Mouse (Mus musculus) forebrain, embryonic 12.5 days (tissue): ENCODE measurements around the gene St5. TPM values are rescaled to one million over a fixed set of nuclear protein-coding genes. Genes with fewer than 3 reads are reported as not detected.

Experiments
- ATAC-seq: fragments of 200-750 bp; cut with Nextera tagmentation; 2 replicates; pipeline ENCODE4 v1.8.0; 2017; ENCODE audit warnings: moderate TSS enrichment; ENCODE audit not compliant: low FRiP score
- H3K27ac ChIP-seq: fragments of 300-500 bp; sonication (generic); 2 replicates; pipeline ENCODE4 v1.5.1; 2016; ENCODE audit warnings: mild to moderate bottlenecking
- H3K27me3 ChIP-seq: fragments of 300-500 bp; sonication (generic); 2 replicates; pipeline ENCODE4 v1.6.1; 2016; ENCODE audit warnings: mild to moderate bottlenecking
- H3K36me3 ChIP-seq: fragments of 300-500 bp; sonication (generic); replicated peaks from 2 replicates; pipeline ENCODE4 v1.6.1; 2016; ENCODE audit warnings: mild to moderate bottlenecking
- H3K4me1 ChIP-seq: fragments of 300-500 bp; sonication (generic); 2 replicates; pipeline ENCODE4 v1.6.1; 2016
- H3K4me2 ChIP-seq: fragments of 300-500 bp; sonication (generic); 2 replicates; pipeline ENCODE4 v1.6.1; 2016; ENCODE audit warnings: mild to moderate bottlenecking, moderate library complexity
- H3K4me3 ChIP-seq: fragments of 300-500 bp; sonication (generic); replicated peaks from 2 replicates; pipeline ENCODE4 v1.5.1; 2016; ENCODE audit warnings: mild to moderate bottlenecking
- H3K9ac ChIP-seq: fragments of 300-500 bp; sonication (generic); 2 replicates; pipeline ENCODE4 v1.6.1; 2016; ENCODE audit warnings: mild to moderate bottlenecking
- H3K9me3 ChIP-seq: fragments of 300-500 bp; sonication (generic); 2 replicates; pipeline ENCODE4 v1.6.1; 2016
- WGBS: fragments of 180-500 bp; shearing (Covaris S2); methylation state at CpG from one replicate; pipeline ENCODE4 v1.1.7; 2016; 5-methylcytosine and 5-hydroxymethylcytosine counted together
- polyA plus RNA-seq: library from polyadenylated mRNA; unstranded; fragments of >200 nt; fragmentation: Nextera tagmentation; extraction: Ambion mirVana; gene quantifications from 2 replicates; pipeline ENCODE4 v1.2.1, GENCODE M21; 2016

St5 gene
- polyA plus RNA-seq, 1 experiment from 2014 or later, result 26.0 TPM

DNA sequence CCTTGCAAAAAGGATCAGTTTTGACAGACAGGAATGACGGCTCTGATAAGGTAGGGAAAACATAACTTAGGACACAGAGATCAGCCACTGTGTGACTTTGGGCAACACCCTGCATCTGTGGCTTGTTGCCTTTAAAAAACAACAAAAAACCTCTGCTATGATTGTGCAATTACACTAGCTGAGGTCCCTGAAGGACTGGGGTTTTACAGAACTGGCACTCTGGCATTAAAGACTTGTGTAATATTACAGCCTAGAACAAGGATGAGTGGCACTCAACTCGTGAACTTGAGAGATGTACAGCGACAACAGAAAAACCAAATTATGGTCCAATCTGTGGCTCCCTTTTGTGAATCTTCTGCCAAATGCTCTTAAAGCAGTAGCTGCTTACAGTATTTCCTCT is 178.6 kb downstream of the St5 start:
- ATAC-seq, result no peak
- H3K27ac ChIP-seq, result peak overlapping the region; percentile 25; the same call in 1 of the 2 replicates
- WGBS, result 84% methylated on average over 3 of the region's 3 CpGs
- peaks cover 61% of the 10 kb centered on the region for H3K36me3 ChIP-seq
- no peaks in the 10 kb centered on the region for H3K9me3 ChIP-seq
- H3K4me1 ChIP-seq, result peaks cover 18% of the 10 kb centered on the region
- no peak overlapping the region for H3K9ac ChIP-seq
- no peaks in the 10 kb centered on the region for H3K27me3 ChIP-seq
- no peak overlapping the region for H3K4me3 ChIP-seq
- H3K4me2 ChIP-seq, result no peak overlapping the region

- Histone ChIP-seq H3K4me2 (no peak overlapping the region), H3K9ac (no peak overlapping the region), H3K27me3 (no peaks in the 10 kb centered on the region), H3K27ac (0 out of 2 replicates have a peak overlapping the region, but pooled peaks have one; percentile 26), H3K4me1 (peaks cover 19% of the 10 kb centered on the region), H3K4me3 (no peak overlapping the region), H3K9me3 (no peaks in the 10 kb centered on the region), H3K36me3 (peaks cover 61% of the 10 kb centered on the region)
- no peak for ATAC-seq
Observed at GRCm38 (mm10) chr7:109524442-109524744, 179.0 kb downstream of the St5 start.

- no peak overlapping the region; the same call in 1 of the 2 replicates for H3K27ac ChIP-seq
- no peak overlapping the region for H3K9ac ChIP-seq
- H3K36me3 ChIP-seq, result peaks cover 61% of the 10 kb centered on the region
- 64% methylated on average over 6 of the region's 6 CpGs for WGBS
- no peak for ATAC-seq
- no peak overlapping the region for H3K4me3 ChIP-seq
- H3K9me3 ChIP-seq, result no peaks in the 10 kb centered on the region
- no peak overlapping the region for H3K4me2 ChIP-seq
- H3K4me1 ChIP-seq, result peaks cover 19% of the 10 kb centered on the region
- no peaks in the 10 kb centered on the region for H3K27me3 ChIP-seq
Observed at GRCm38 (mm10) chr7:109523741-109524441, 179.5 kb downstream of the St5 start.

- Histone ChIP-seq H3K27ac (no peak overlapping the region; the same call in 1 of the 2 replicates), H3K27me3 (no peaks in the 10 kb centered on the region), H3K4me2 (no peak overlapping the region), H3K4me1 (peaks cover 21% of the 10 kb centered on the region), H3K9me3 (no peaks in the 10 kb centered on the region), H3K36me3 (peaks cover 61% of the 10 kb centered on the region), H3K9ac (no peak overlapping the region), H3K4me3 (no peak overlapping the region)
- no peak for ATAC-seq
- 82% methylated on average over 2 of the region's 2 CpGs for WGBS
Observed at GRCm38 (mm10) chr7:109523304-109523703, 180.1 kb downstream of the St5 start.

DNA sequence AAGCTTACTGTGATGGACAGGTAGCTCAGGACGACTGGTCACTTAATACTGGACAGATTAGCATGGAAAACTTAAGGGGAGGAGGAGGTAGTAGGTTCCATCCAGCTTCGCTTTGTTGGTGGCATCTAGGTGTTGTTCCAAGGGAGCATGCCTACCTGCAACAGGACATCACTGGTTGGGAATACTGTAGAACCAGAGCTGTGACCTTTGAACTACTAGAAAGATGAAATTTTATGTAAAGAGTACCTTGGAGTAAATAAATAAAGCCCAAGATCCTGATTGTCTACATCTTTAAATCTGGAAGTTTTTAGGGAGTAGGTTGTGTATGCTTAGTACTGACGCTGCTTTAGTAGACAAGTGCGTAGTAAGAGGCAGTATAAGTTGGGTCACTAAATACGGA is 181.3 kb downstream of the St5 start:
- Histone ChIP-seq H3K4me3 (no peak overlapping the region), H3K27ac (no peak overlapping the region), H3K27me3 (no peaks in the 10 kb centered on the region), H3K9me3 (no peaks in the 10 kb centered on the region), H3K9ac (no peak overlapping the region), H3K4me2 (no peak overlapping the region), H3K4me1 (peaks cover 28% of the 10 kb centered on the region), H3K36me3 (peaks cover 61% of the 10 kb centered on the region)
- 84% methylated on average over 5 of the region's 5 CpGs for WGBS
- ATAC-seq, result no peak

- ATAC-seq, result no peak
- Histone ChIP-seq H3K27ac (peak overlapping the region; percentile 87), H3K4me1 (peaks cover 28% of the 10 kb centered on the region), H3K4me3 (peak overlapping the region; percentile 96), H3K27me3 (no peaks in the 10 kb centered on the region), H3K4me2 (peak overlapping the region; percentile 92), H3K9me3 (no peaks in the 10 kb centered on the region), H3K36me3 (peaks cover 45% of the 10 kb centered on the region), H3K9ac (peak overlapping the region; percentile 97)
- 5% methylated on average over 10 of the region's 10 CpGs for WGBS
Observed at GRCm38 (mm10) chr7:109519936-109520335, 183.5 kb downstream of the St5 start.

DNA sequence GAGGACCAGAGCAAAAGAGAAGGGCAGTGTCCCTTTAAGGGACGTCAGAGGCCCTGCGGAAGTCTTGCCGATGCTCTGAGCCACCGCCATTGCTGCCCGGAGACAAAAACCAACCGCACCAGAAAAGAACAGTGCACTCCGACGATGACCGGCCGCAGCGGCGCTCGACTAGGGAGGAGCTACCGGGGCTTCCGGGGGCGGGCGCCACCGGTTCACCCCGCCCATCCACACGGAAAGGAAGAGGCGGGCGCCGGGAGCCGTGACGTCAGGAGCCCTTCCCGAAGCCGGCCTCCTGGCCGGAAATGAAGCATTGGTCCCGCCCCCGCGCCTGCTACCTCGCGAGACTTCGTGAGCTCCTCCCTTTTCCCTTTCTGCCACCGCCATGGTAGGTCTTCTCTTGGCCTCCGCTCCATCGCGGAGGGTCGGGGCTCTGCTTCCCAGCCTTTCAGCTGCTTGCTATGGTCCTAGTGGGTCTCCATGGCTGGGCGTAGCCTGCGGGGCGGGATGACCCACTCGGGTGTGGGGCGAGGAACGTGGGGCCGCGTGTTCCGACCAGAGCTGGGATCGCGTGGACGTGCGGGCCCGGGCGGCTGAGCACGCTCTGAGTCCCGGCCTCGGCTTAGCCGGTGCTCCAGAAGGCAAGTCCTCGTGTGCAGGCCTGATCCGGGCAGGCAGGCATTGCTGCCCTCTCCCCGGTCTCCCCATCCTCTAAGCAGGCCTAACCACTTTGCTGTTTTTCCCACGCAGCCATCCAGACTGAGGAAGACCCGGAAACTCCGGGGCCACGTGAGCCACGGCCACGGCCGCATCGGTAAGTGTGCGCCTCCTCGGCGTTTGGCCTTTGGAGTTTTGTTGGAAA is 184.3 kb downstream of the St5 start, which contains the start of gene Rpl27a:
Rpl27a (plus strand) TSS at position 310 of the 859 bp plus-strand sequence.
- ATAC-seq, result peak; percentile 95
- Histone ChIP-seq H3K9ac (peak within 1 kb of the TSS; percentile 97), H3K36me3 (peaks cover 36% of the 10 kb centered on the region), H3K4me2 (peak within 1 kb of the TSS; percentile 92), H3K27me3 (no peaks in the 10 kb centered on the region), H3K4me3 (peak within 1 kb of the TSS; percentile 96), H3K9me3 (no peaks in the 10 kb centered on the region), H3K4me1 (peaks cover 28% of the 10 kb centered on the region), H3K27ac (peak within 1 kb of the TSS; percentile 97)
- WGBS, result under 1% methylated on average over 72 of the region's 72 CpGs

DNA sequence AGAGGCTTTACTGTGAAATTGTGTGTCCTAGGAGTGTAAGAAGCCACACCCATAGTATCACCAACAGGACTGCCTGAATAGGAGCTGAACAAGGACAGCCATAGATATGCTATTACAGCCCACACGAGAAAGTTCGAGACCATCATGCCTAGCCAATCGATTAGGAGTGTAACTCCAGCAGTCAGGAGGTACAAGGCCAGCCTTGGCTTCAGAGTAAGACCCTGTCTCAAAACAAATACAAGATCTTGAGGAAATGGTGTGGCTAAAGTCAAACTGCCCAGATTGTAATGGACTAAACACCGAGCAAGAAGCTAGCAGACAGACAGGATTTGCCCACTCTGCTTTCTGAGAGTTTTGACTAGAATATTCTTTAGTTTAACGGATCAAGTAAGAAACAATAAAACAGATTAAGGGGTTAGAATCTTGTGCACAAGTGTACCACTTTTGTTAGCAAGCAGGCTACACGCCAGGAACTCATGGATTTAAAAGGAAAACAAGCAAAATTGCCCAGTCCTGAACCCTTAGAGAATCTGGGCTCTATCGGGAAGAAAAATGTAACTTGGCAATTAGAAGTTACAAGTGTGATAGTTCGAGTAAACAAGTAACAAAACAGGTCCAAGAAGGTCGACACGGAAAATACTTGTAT is 185.2 kb downstream of the St5 start:
- Histone ChIP-seq H3K4me1 (peaks cover 28% of the 10 kb centered on the region), H3K4me3 (peak overlapping the region; percentile 96), H3K36me3 (peaks cover 27% of the 10 kb centered on the region), H3K9me3 (no peaks in the 10 kb centered on the region), H3K27ac (peak overlapping the region; percentile 97), H3K4me2 (peak overlapping the region; percentile 65), H3K27me3 (no peaks in the 10 kb centered on the region), H3K9ac (peak overlapping the region; percentile 71)
- no peak; the same call in 1 of the 2 replicates for ATAC-seq
- WGBS, result 22% methylated on average over 10 of the region's 10 CpGs

GRCm38 (mm10) chr7:109516500-109516899 is 186.9 kb downstream of the St5 start:
- Histone ChIP-seq H3K4me1 (peaks cover 25% of the 10 kb centered on the region), H3K4me2 (no peak overlapping the region), H3K27ac (no peak overlapping the region), H3K4me3 (no peak overlapping the region), H3K27me3 (no peaks in the 10 kb centered on the region), H3K36me3 (peaks cover 11% of the 10 kb centered on the region), H3K9me3 (no peaks in the 10 kb centered on the region), H3K9ac (no peak overlapping the region)
- no peak for ATAC-seq
- WGBS, result 88% methylated on average over 3 of the region's 3 CpGs

GRCm38 (mm10) chr7:109511838-109512237 is 191.6 kb downstream of the St5 start:
- Histone ChIP-seq H3K4me2 (no peak overlapping the region), H3K4me1 (peaks cover 12% of the 10 kb centered on the region), H3K27ac (no peak overlapping the region), H3K9ac (no peak overlapping the region), H3K27me3 (no peaks in the 10 kb centered on the region), H3K9me3 (no peaks in the 10 kb centered on the region), H3K4me3 (no peak overlapping the region), H3K36me3 (no peaks in the 10 kb centered on the region)
- 89% methylated on average over 3 of the region's 3 CpGs for WGBS
- no peak for ATAC-seq

DNA sequence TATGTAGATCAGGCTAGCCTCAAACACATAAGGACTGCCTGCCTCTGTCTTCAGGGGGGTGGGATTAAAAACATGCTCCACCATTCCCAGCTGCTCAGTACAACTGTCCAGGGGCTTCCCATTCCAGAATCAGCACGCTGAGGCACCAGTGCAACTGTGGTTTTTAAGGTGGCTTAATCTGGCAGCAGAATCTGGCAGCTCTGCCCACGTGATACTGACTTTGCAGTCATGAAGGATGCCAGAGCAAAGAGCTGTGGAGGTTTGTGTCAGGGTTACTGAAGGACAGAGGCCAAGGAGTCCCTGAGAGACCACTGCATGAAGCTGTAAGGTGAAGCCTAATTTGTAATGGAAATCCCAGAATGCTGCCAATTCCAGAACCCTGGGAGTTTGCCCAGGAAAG is 192.6 kb downstream of the St5 start:
- no peaks in the 10 kb centered on the region for H3K9me3 ChIP-seq
- no peak overlapping the region for H3K4me2 ChIP-seq
- peaks cover 15% of the 10 kb centered on the region for H3K4me1 ChIP-seq
- H3K27me3 ChIP-seq, result no peaks in the 10 kb centered on the region
- no peak for ATAC-seq
- H3K36me3 ChIP-seq, result no peaks in the 10 kb centered on the region
- 67% methylated on average over 2 of the region's 2 CpGs for WGBS
- no peak overlapping the region for H3K27ac ChIP-seq
- H3K4me3 ChIP-seq, result no peak overlapping the region
- H3K9ac ChIP-seq, result no peak overlapping the region

DNA sequence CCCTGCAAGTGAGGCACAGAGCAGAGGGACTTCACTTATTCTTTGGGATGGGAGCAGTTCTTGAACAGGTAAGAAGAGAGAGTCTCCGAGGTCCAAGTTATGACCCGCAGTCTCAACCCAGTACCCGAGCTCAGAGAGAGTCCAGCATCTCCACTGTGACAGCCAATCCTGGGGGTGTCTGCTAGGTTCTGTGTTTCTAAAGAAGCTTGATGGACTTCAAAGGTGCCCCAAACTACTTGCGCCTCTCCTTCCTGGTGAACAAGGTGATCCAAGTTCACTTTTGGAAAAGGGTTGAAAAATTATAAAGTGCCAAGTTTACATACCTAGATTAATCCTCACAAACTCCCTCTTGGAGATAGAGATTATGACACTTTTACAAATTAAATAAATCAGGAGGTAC is 195.4 kb downstream of the St5 start, which contains the start of gene Trim66:
Trim66 (minus strand) TSS at position 101 of the 400 bp plus-strand sequence.
- Histone ChIP-seq H3K27me3 (no peaks in the 10 kb centered on the region), H3K9me3 (no peaks in the 10 kb centered on the region), H3K27ac (peak within 1 kb of the TSS; percentile 37; the same call in 1 of the 2 replicates), H3K4me1 (peaks cover 15% of the 10 kb centered on the region), H3K9ac (no peak within 1 kb of the TSS), H3K4me3 (no peak within 1 kb of the TSS), H3K36me3 (no peaks in the 10 kb centered on the region), H3K4me2 (peak within 1 kb of the TSS; percentile 25)
- 91% methylated on average over 4 of the region's 4 CpGs for WGBS
- no peak for ATAC-seq
